Mouse (Mus musculus): ENCODE results near the gene 6330409D20Rik. TPM values are rescaled to one million over a fixed set of nuclear protein-coding genes. Genes with fewer than 3 reads are reported as not detected.

Gene 6330409D20Rik
- polyA plus RNA-seq, 1 experiment from 2014 or later, result 0.69 TPM

DNA sequence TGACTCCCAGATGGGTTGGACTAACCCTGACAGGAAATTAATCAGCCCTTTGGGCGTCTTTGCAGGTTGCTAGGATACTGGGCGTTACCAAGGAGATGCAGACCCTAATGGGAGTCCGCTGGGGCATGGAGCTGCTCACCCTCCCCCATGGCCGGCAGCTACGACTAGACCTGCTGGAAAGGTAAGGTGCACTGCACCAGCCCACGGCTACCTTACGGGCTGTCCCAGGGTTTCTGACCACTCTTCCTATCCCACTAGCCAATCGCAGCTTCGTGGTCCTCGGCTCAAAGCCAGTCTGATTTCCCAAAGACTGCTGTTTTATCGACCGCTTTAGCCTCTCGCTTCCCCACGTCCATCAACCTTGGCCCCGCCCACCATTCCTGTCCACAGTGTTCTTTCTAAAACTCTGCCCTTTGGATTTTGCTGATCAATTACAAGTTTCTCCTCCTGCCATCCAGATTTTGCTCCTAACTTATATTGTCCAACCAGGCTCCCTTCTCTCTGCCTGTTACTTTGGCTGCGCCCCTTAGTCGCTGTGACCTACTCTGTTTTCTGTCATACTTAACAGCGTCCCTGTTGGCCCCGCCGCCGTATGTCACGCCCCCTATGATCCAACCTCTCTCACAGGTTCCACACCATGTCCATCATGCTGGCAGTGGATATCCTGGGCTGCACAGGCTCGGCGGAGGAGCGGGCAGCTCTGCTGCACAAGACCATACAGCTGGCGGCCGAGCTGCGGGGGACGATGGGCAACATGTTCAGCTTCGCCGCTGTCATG, 10.3 kb upstream of the 6330409D20Rik start:
- DNase-seq (ENCODE audit: extremely low spot score, low spot score), result peak; percentile 86
- Histone ChIP-seq H3K9me3 (no peaks in the 10 kb centered on the region), H3K27me3 (ENCODE audit: poor library complexity, severe bottlenecking) (peaks cover 18% of the 10 kb centered on the region), H3K27ac (peak overlapping the region; percentile 70), H3K4me3 (peak overlapping the region; percentile 46), H3K4me1 (peaks cover 25% of the 10 kb centered on the region), H3K36me3 (replicated peaks) (peaks cover 74% of the 10 kb centered on the region)
- 4% methylated on average over 31 of the region's 31 CpGs for WGBS

DNA sequence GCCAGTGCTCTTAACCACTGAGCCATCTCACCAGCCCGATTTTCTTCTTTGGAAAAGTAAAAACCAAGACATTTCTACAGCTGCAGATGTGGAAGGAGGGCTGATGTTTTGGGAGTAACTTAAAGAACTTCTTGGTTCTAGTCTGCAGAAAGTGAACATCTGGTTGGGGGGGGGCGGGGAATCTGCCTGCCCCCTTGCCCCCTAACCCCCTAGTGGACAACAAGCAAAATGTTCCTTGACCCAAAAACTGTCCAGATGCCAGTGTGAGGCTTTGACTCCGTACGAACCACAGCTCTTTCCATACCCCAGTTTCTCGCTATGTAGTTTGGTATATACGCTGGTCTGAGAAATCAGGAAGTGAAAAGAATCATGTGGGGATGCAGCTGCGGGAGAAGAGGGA, 9.4 kb upstream of the 6330409D20Rik start:
- Histone ChIP-seq H3K27ac (no peak overlapping the region), H3K4me3 (peak overlapping the region; percentile 46), H3K4me1 (peaks cover 25% of the 10 kb centered on the region), H3K36me3 (replicated peaks) (peaks cover 82% of the 10 kb centered on the region), H3K9me3 (no peaks in the 10 kb centered on the region), H3K27me3 (ENCODE audit: poor library complexity, severe bottlenecking) (peaks cover 18% of the 10 kb centered on the region)
- 79% methylated on average over 7 of the region's 7 CpGs for WGBS
- DNase-seq (ENCODE audit: extremely low spot score, low spot score), result no peak

DNA sequence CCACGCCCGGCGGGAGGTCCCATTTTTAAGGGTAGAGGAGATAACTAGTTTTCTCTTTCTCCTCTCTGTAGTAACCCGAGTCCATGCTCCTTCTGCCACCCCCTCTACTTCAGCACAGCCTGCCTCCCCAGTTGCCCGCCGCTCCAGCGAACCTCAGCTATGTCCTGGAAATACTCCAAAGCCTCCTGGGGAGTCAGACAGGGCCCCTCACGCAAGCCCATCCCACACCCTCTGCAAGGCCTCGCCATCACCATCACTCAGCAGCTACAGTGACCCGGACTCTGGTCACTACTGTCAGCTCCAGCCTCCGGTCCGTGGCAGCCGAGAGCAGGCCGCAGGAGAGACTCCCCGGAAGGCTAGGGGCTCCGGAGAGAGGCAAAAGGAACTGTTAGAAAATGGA, 8.3 kb upstream of the 6330409D20Rik start:
- WGBS, result 93% methylated on average over 15 of the region's 16 CpGs
- Histone ChIP-seq H3K4me3 (no peak overlapping the region), H3K4me1 (peaks cover 26% of the 10 kb centered on the region), H3K9me3 (no peaks in the 10 kb centered on the region), H3K27ac (no peak overlapping the region), H3K36me3 (replicated peaks) (peaks cover 82% of the 10 kb centered on the region), H3K27me3 (ENCODE audit: poor library complexity, severe bottlenecking) (peaks cover 18% of the 10 kb centered on the region)
- DNase-seq (ENCODE audit: extremely low spot score, low spot score), result no peak

DNA sequence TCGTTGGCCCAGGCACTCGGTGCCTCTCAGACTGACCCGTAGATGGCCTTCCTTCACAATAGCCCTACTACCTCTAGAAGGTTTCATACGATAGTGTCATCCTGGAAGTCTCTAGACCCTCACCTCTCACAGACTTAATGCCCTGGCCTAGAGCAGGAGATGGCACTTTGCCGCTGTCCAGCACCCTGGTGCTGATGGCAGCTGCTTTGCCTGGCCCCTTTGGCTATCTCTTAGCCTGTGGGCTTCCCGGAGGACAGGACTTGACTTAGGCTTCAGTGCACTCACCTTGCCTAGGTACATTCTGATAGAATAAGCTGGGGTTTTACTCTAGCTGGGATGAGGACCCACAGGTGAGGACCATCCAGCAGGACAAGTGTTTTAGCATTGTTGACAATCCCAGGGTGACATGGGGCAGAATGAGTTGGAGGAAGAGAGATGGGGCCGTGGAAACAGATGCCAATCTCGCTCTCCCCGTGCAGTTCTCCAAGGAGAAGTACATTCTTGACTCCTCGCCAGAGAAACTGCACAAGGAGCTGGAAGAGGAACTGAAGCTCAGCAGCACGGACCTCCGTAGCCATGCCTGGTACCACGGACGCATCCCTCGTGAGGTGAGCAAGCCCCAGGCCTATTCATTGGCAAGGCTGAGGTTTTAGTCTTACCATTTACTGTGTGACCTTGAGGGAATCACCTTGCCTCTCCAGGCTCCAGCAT, 3.6 kb upstream of the 6330409D20Rik start:
- 81% methylated on average over 15 of the region's 15 CpGs for whole genome bisulfite sequencing
- Histone ChIP-seq H3K4me3 (no peak overlapping the region), H3K36me3 (replicated peaks) (peaks cover 55% of the 10 kb centered on the region), H3K4me1 (peaks cover 35% of the 10 kb centered on the region), H3K27ac (no peak overlapping the region), H3K9me3 (no peaks in the 10 kb centered on the region), H3K27me3 (ENCODE audit: poor library complexity, severe bottlenecking) (peaks cover 44% of the 10 kb centered on the region)
- DNase-seq (ENCODE audit: extremely low spot score, low spot score), result no peak

DNA sequence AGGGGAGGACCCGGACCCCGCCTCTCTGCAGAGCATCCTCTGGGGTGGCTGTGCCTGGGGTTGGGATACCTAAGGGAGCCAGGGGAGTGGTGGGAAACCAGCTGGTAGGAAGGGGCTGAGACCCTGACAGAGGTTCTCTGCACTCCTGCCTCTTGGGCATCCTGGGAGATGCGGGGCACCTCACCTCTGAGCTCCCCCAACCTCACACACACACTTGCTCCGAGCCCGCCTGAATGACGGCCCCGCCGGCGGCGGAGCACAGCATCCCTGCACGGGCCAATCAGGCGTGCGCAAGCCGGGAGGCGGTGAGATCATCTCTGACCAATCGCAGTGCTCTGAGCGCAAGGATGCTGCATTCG, 1.3 kb upstream of the 6330409D20Rik start:
- H3K9me3 ChIP-seq, result no peaks in the 10 kb centered on the region
- WGBS, result 5% methylated on average over 18 of the region's 18 CpGs
- peak overlapping the region; percentile 85 for H3K27ac ChIP-seq
- peaks cover 51% of the 10 kb centered on the region for H3K27me3 ChIP-seq (ENCODE audit: poor library complexity, severe bottlenecking)
- H3K36me3 ChIP-seq (replicated peaks), result peaks cover 38% of the 10 kb centered on the region
- H3K4me1 ChIP-seq, result peaks cover 41% of the 10 kb centered on the region
- peak; percentile 86 for DNase-seq (ENCODE audit: extremely low spot score, low spot score)
- H3K4me3 ChIP-seq, result peak overlapping the region; percentile 70

DNA sequence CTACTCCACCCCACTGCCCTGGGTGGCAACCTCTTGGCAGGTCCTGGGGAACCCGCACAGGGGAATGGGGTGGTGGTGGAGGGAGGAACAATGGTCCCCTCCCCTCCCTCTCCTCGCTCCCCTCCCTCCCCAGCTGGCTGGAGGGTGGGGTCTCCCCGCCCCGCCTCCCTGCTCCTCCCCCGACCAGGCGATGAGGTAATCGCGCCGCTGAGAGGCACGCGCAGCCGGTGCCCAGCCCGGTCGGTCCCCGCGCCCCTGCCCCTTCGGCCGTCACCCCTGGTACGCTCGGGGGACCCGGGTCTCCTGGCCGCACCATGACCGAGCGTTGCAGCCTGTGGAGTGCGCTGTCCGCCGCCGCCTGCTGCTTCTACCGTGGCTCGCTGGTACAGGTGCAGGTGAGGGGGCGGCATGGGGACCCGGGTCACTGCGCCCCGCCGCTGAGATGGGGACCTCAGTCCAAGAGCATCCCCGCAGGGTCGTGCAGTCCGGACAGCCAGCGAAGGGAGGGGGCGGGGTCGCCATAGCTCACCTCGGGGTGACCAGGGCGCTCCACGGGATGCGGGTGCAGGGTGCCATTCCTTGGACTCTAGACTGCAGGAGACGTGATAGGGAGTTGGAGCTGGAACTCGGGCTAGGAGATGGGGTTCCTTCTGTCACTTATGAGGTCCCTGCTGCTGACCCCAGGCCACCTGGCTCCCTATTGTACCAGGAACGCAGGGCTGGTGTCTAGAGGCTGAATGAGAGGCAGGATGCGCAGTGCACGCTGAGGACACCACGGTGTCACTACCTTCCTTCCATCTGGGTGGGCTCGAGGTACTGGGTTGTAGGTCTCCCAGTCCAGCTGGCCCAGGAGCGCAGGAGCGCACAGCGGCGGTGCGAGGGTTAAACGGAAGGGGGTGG, 707 bp upstream of the 6330409D20Rik start:
- Histone ChIP-seq H3K36me3 (replicated peaks) (peaks cover 31% of the 10 kb centered on the region), H3K27ac (peak overlapping the region; percentile 85), H3K4me3 (peak overlapping the region; percentile 70), H3K4me1 (peaks cover 46% of the 10 kb centered on the region), H3K27me3 (ENCODE audit: poor library complexity, severe bottlenecking) (peaks cover 51% of the 10 kb centered on the region), H3K9me3 (no peaks in the 10 kb centered on the region)
- peak; percentile 68 for DNase-seq (ENCODE audit: extremely low spot score, low spot score)
- 2% methylated on average over 55 of the region's 58 CpGs for WGBS

DNA sequence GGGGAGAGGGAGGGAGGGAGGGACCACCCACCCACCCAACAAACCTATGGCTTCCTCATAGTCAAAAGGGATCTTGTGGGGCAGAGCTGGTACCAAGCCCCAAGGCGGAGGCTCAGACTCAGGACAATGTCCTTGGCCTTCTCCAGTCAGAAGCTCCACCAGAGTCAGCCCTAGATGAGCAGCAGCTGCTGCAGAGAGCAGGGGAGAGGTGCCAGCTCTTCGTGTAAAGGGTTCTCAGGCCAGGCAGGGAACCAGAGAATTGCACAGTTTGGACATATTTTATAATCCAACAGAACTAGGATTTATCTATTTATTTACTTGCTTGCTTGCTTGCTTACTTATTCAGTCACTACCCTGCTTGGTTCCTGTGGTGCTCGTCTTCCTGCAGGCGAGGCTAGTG, 1.5 kb downstream of the 6330409D20Rik start:
- H3K9me3 ChIP-seq, result no peaks in the 10 kb centered on the region
- DNase-seq (ENCODE audit: extremely low spot score, low spot score), result no peak
- no peak overlapping the region for H3K4me3 ChIP-seq
- 79% methylated on average over 4 of the region's 4 CpGs for WGBS
- H3K36me3 ChIP-seq (replicated peaks), result peaks cover 9% of the 10 kb centered on the region; the same call in 1 of the 2 replicates
- peaks cover 51% of the 10 kb centered on the region for H3K27me3 ChIP-seq (ENCODE audit: poor library complexity, severe bottlenecking)
- H3K4me1 ChIP-seq, result peaks cover 59% of the 10 kb centered on the region
- no peak overlapping the region for H3K27ac ChIP-seq

DNA sequence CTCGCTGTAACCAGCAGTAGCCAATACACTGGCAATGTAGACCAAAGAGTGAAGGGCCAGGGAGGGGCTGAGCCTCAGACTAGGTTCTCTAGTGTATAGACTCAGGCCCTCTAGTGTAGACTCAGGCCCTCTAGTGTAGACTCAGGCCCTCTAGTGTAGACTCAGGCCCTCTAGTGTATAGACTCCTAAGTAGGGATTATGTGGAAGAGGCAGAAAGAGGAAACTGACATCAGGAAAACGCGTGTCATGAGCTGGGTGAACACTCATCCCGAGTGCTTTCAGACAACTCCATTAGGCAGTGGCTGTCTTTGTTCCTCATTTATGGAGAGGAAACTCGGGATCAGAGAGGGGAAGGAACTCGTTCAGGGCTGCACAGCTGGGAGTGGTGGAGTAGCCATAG, 3.8 kb downstream of the 6330409D20Rik start:
- 50% methylated on average over 6 of the region's 6 CpGs for WGBS
- no peaks in the 10 kb centered on the region for H3K9me3 ChIP-seq
- H3K27ac ChIP-seq, result 0 out of 2 replicates have a peak overlapping the region, but pooled peaks have one; percentile 16
- H3K36me3 ChIP-seq (replicated peaks), result peaks cover 3% of the 10 kb centered on the region; the same call in 1 of the 2 replicates
- peaks cover 32% of the 10 kb centered on the region for H3K27me3 ChIP-seq (ENCODE audit: poor library complexity, severe bottlenecking)
- DNase-seq (ENCODE audit: extremely low spot score, low spot score), result no peak
- peaks cover 61% of the 10 kb centered on the region for H3K4me1 ChIP-seq
- H3K4me3 ChIP-seq, result no peak overlapping the region

DNA sequence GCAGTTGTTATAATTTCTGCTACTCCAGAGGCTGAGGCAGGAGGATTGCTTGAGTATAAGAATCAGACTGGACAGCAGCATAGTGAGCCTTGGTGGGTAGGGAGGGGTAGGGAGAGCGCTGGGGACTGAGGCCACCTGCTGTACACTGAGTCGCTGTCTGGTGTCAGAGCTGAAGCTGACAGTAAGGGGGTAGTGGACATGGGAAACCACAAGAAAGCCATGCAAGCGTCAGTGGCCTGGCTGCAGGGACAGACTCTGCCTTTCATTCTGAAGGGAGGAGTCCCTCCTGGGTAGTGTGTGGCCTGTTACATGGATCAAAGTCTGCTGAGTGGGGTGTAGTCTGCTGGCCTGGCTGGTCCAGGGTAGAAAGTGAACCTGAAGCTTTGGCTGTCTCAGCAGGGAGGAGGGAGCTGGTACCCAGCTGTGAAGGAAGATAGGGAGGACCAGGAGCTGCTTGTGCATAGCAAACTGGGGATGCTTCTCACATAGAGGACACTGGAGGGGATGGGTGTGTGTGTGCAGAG, 4.4 kb downstream of the 6330409D20Rik start:
- Histone ChIP-seq H3K27ac (0 out of 2 replicates have a peak overlapping the region, but pooled peaks have one; percentile 16), H3K36me3 (replicated peaks) (peaks cover 3% of the 10 kb centered on the region; the same call in 1 of the 2 replicates), H3K27me3 (ENCODE audit: poor library complexity, severe bottlenecking) (peaks cover 26% of the 10 kb centered on the region), H3K4me1 (peaks cover 61% of the 10 kb centered on the region), H3K9me3 (no peaks in the 10 kb centered on the region), H3K4me3 (no peak overlapping the region)
- DNase-seq (ENCODE audit: extremely low spot score, low spot score), result no peak
- 53% methylated on average over 3 of the region's 3 CpGs for WGBS

DNA sequence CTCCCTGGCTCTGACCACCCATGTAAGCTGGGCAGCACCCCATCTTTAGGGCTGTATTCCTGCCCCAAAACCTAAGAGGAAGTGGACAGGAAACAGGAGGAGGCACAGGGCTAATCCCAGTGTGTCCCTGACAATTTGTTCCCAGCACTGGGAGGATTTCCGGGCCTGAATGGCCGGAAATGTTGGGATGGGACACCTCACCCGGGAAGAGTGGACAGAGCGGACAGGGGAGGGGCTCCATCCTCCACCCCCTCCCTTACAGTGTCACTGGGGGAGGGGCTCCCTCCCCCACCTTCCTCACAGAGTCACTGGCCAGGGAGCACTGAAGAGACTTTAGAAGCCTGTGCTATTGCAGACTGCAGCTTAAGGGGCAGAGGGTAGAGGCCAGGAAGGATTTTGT, 5.9 kb downstream of the 6330409D20Rik start:
- Histone ChIP-seq H3K27me3 (ENCODE audit: poor library complexity, severe bottlenecking) (peaks cover 12% of the 10 kb centered on the region), H3K4me1 (peaks cover 67% of the 10 kb centered on the region), H3K4me3 (no peak overlapping the region), H3K36me3 (replicated peaks) (peaks cover 3% of the 10 kb centered on the region; the same call in 1 of the 2 replicates), H3K27ac (peak overlapping the region; percentile 54), H3K9me3 (no peaks in the 10 kb centered on the region)
- DNase-seq (ENCODE audit: extremely low spot score, low spot score), result no peak
- 46% methylated on average over 4 of the region's 4 CpGs for WGBS

DNA sequence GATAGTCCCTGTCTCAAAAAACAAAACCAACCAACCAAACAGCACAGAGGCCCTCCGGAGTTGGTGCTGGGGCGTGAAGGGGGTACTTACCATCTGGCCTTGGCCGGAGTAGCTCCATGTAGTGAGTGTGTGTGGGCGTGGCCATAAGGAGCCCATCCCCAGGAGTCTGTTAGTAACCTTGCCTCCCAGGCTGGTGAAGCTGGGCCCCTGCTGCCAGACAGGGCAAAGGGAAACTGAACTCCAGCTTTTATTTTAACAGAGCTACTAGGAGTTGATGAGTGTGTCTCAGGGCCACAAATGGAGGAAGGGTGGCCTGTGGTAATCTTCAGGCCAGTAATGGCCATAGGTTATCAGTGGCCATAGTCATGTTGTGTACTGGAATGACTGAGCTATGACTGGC, 6.3 kb downstream of the 6330409D20Rik start:
- Histone ChIP-seq H3K27ac (peak overlapping the region; percentile 54), H3K36me3 (replicated peaks) (peaks cover 3% of the 10 kb centered on the region; the same call in 1 of the 2 replicates), H3K4me1 (peaks cover 71% of the 10 kb centered on the region), H3K4me3 (no peak overlapping the region; the same call in 1 of the 2 replicates), H3K27me3 (ENCODE audit: poor library complexity, severe bottlenecking) (peaks cover 7% of the 10 kb centered on the region), H3K9me3 (no peaks in the 10 kb centered on the region)
- WGBS, result 45% methylated on average over 4 of the region's 4 CpGs
- DNase-seq (ENCODE audit: extremely low spot score, low spot score), result no peak

DNA sequence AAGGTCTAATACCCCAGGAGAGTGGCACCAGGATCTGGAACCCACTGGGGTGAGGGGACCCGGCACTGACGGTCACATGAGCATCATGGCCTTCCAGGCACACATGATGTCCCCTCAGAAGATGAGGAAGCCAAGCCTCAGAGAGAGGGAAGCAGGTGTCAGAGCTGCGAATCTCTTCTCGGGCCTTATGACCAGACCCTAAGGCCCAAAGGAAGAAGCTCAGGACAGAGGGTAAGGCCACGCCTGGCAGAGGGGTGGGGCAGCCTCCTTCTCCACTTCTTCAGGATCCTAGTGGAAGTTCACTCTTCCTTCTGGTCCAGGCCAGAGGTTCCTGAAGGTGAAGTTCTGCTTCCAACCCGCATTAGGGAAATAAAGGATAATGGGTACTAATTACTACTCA, 8.1 kb downstream of the 6330409D20Rik start:
- DNase-seq (ENCODE audit: extremely low spot score, low spot score), result no peak
- Histone ChIP-seq H3K9me3 (no peaks in the 10 kb centered on the region), H3K4me3 (no peak overlapping the region), H3K27me3 (ENCODE audit: poor library complexity, severe bottlenecking) (peaks cover 10% of the 10 kb centered on the region; the same call in 1 of the 2 replicates), H3K27ac (no peak overlapping the region), H3K36me3 (replicated peaks) (peaks cover 3% of the 10 kb centered on the region; the same call in 1 of the 2 replicates), H3K4me1 (peaks cover 82% of the 10 kb centered on the region)
- 76% methylated on average over 6 of the region's 6 CpGs for WGBS
